Mouse (Mus musculus): ENCODE measurements around the gene Lime1.

DNA sequence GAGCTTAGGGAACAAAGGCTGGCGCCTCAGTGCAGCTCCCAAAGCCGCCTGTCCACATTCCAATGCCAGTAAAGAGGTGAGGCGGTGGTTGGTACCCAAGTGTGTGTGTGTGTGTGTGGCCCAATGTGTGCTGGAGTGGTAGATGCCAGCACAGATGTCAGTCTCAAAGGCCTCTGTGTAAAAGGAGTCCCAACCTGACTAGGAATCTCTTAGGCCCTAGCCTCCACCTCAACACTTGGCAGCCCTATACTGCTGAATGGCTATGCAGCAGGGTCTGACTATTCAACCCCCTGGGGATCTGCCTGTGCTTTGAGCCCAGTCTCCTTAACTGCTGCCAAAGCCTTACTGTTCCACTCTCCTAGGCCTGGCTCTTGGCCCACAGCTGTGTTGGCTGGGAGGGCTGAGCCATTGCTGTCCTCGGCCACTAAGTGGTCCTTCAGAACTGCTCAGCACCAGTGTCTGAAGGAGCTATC, 5.1 kb downstream of the Lime1 start:
- no peak for TF ChIP-seq CTCF (IDR thresholded peaks at IDR 0.05; ENCODE audit: extremely low read depth, insufficient read length, insufficient replicate concordance, low read depth, low read length)
- no peak for TF ChIP-seq POLR2A (IDR thresholded peaks at IDR 0.05; ENCODE audit: low read depth, low read length)

Data from small intestine, adult 2 months (tissue).